Mouse (Mus musculus): ENCODE results near the gene Bahcc1.

The Bahcc1 gene

GRCm38 (mm10) chr11:120310813-120311312 lies 78.1 kb downstream of the Bahcc1 start:
- Histone ChIP-seq H3K27me3 (ENCODE audit: insufficient read depth, low read length) (peaks cover 36% of the 10 kb centered on the region), H3K4me3 (replicated peaks; ENCODE audit: low read length) (peak overlapping the region; percentile 74), H3K4me1 (replicated peaks; ENCODE audit: low read depth, low read length) (peaks cover 52% of the 10 kb centered on the region), H3K9me3 (ENCODE audit: low read length) (peaks cover 35% of the 10 kb centered on the region), H3K36me3 (ENCODE audit: insufficient read depth, low read length) (no peaks in the 10 kb centered on the region)
- TF ChIP-seq NANOG (IDR thresholded peaks at IDR 0.05; ENCODE audit: borderline replicate concordance, low read length) (no peak), CTCF (conservative IDR thresholded peaks at IDR 0.05; ENCODE audit: low read length) (no peak), POU5F1 (IDR thresholded peaks at IDR 0.05; ENCODE audit: borderline replicate concordance, low read length) (no peak)

GRCm38 (mm10) chr11:120311561-120311960 lies 78.8 kb downstream of the Bahcc1 start:
- Histone ChIP-seq H3K9me3 (ENCODE audit: low read length) (peaks cover 42% of the 10 kb centered on the region), H3K27me3 (ENCODE audit: insufficient read depth, low read length) (peaks cover 29% of the 10 kb centered on the region), H3K4me1 (replicated peaks; ENCODE audit: low read depth, low read length) (peaks cover 45% of the 10 kb centered on the region), H3K4me3 (replicated peaks; ENCODE audit: low read length) (peak overlapping the region; percentile 37; the same call in 1 of the 2 replicates), H3K36me3 (ENCODE audit: insufficient read depth, low read length) (no peaks in the 10 kb centered on the region)
- TF ChIP-seq CTCF (conservative IDR thresholded peaks at IDR 0.05; ENCODE audit: low read length) (no peak), POU5F1 (IDR thresholded peaks at IDR 0.05; ENCODE audit: borderline replicate concordance, low read length) (no peak), NANOG (IDR thresholded peaks at IDR 0.05; ENCODE audit: borderline replicate concordance, low read length) (no peak)

GRCm38 (mm10) chr11:120312069-120312468 lies 79.3 kb downstream of the Bahcc1 start:
- Histone ChIP-seq H3K4me3 (replicated peaks; ENCODE audit: low read length) (peak overlapping the region; percentile 37; the same call in 1 of the 2 replicates), H3K36me3 (ENCODE audit: insufficient read depth, low read length) (no peaks in the 10 kb centered on the region), H3K4me1 (replicated peaks; ENCODE audit: low read depth, low read length) (peaks cover 42% of the 10 kb centered on the region), H3K27me3 (ENCODE audit: insufficient read depth, low read length) (peaks cover 24% of the 10 kb centered on the region), H3K9me3 (ENCODE audit: low read length) (peaks cover 47% of the 10 kb centered on the region)
- TF ChIP-seq NANOG (IDR thresholded peaks at IDR 0.05; ENCODE audit: borderline replicate concordance, low read length) (no peak), CTCF (conservative IDR thresholded peaks at IDR 0.05; ENCODE audit: low read length) (no peak), POU5F1 (IDR thresholded peaks at IDR 0.05; ENCODE audit: borderline replicate concordance, low read length) (no peak)

GRCm38 (mm10) chr11:120313906-120314685 lies 81.3 kb downstream of the Bahcc1 start:
- Histone ChIP-seq H3K36me3 (ENCODE audit: insufficient read depth, low read length) (no peaks in the 10 kb centered on the region), H3K4me1 (replicated peaks; ENCODE audit: low read depth, low read length) (peaks cover 24% of the 10 kb centered on the region), H3K27me3 (ENCODE audit: insufficient read depth, low read length) (peaks cover 11% of the 10 kb centered on the region), H3K4me3 (replicated peaks; ENCODE audit: low read length) (no peak overlapping the region), H3K9me3 (ENCODE audit: low read length) (peaks cover 67% of the 10 kb centered on the region)
- TF ChIP-seq POU5F1 (IDR thresholded peaks at IDR 0.05; ENCODE audit: borderline replicate concordance, low read length), result no peak
- no peak for TF ChIP-seq CTCF (conservative IDR thresholded peaks at IDR 0.05; ENCODE audit: low read length)
- no peak for TF ChIP-seq NANOG (IDR thresholded peaks at IDR 0.05; ENCODE audit: borderline replicate concordance, low read length)

- peaks cover 74% of the 10 kb centered on the region for H3K9me3 ChIP-seq (ENCODE audit: low read length)
- TF ChIP-seq POU5F1 (IDR thresholded peaks at IDR 0.05; ENCODE audit: borderline replicate concordance, low read length), result no peak
- no peak for TF ChIP-seq NANOG (IDR thresholded peaks at IDR 0.05; ENCODE audit: borderline replicate concordance, low read length)
- no peak for TF ChIP-seq CTCF (conservative IDR thresholded peaks at IDR 0.05; ENCODE audit: low read length)
- 0 out of 2 replicates have a peak overlapping the region, but pooled peaks have one; percentile 3 for H3K4me3 ChIP-seq (replicated peaks; ENCODE audit: low read length)
- peaks cover 8% of the 10 kb centered on the region for H3K27me3 ChIP-seq (ENCODE audit: insufficient read depth, low read length)
- no peaks in the 10 kb centered on the region for H3K36me3 ChIP-seq (ENCODE audit: insufficient read depth, low read length)
- H3K4me1 ChIP-seq (replicated peaks; ENCODE audit: low read depth, low read length), result peaks cover 24% of the 10 kb centered on the region
Measured at GRCm38 (mm10) chr11:120314721-120315415, 82.1 kb downstream of the Bahcc1 start.

GRCm38 (mm10) chr11:120315416-120315761 lies 82.6 kb downstream of the Bahcc1 start:
- Histone ChIP-seq H3K4me1 (replicated peaks; ENCODE audit: low read depth, low read length) (peaks cover 22% of the 10 kb centered on the region), H3K4me3 (replicated peaks; ENCODE audit: low read length) (0 out of 2 replicates have a peak overlapping the region, but pooled peaks have one; percentile 3), H3K36me3 (ENCODE audit: insufficient read depth, low read length) (no peaks in the 10 kb centered on the region), H3K9me3 (ENCODE audit: low read length) (peaks cover 80% of the 10 kb centered on the region), H3K27me3 (ENCODE audit: insufficient read depth, low read length) (peaks cover 3% of the 10 kb centered on the region)
- TF ChIP-seq POU5F1 (IDR thresholded peaks at IDR 0.05; ENCODE audit: borderline replicate concordance, low read length) (no peak), NANOG (IDR thresholded peaks at IDR 0.05; ENCODE audit: borderline replicate concordance, low read length) (no peak), CTCF (conservative IDR thresholded peaks at IDR 0.05; ENCODE audit: low read length) (no peak)

- H3K9me3 ChIP-seq (ENCODE audit: low read length), result peaks cover 84% of the 10 kb centered on the region
- peaks cover 19% of the 10 kb centered on the region for H3K4me1 ChIP-seq (replicated peaks; ENCODE audit: low read depth, low read length)
- no peaks in the 10 kb centered on the region for H3K36me3 ChIP-seq (ENCODE audit: insufficient read depth, low read length)
- no peak for TF ChIP-seq CTCF (conservative IDR thresholded peaks at IDR 0.05; ENCODE audit: low read length)
- TF ChIP-seq NANOG (IDR thresholded peaks at IDR 0.05; ENCODE audit: borderline replicate concordance, low read length), result no peak
- no peak for TF ChIP-seq POU5F1 (IDR thresholded peaks at IDR 0.05; ENCODE audit: borderline replicate concordance, low read length)
- no peak overlapping the region for H3K4me3 ChIP-seq (replicated peaks; ENCODE audit: low read length)
- H3K27me3 ChIP-seq (ENCODE audit: insufficient read depth, low read length), result no peaks in the 10 kb centered on the region; the same call in 1 of the 2 replicates
Measured at GRCm38 (mm10) chr11:120315832-120316689, 83.3 kb downstream of the Bahcc1 start.

All from E14TG2a.4 (cell line).